Mouse (Mus musculus) MEL (cell line): ENCODE data around the gene Gm8994.

Source experiments
- CTCF ChIP-seq, 3 experiments: IDR thresholded peaks in 2 of 3; conservative IDR thresholded peaks in 1 of 3; 2 replicates each; pipeline ENCODE4 v1.5.1; 2011 to 2012; ENCODE audit warnings: low read length in 3 of 3, low read depth in 2 of 3, mild to moderate bottlenecking in 2 of 3, improper control_type of control experiment in 1 of 3, inconsistent platforms in 1 of 3, mixed read lengths in 1 of 3, moderate library complexity in 1 of 3; ENCODE audit not compliant: control insufficient read depth in 1 of 3, insufficient read depth in 1 of 3, poor library complexity in 1 of 3, severe bottlenecking in 1 of 3
- MAFK ChIP-seq: IDR thresholded peaks from 2 replicates; pipeline ENCODE4 v1.6.1; 2011; ENCODE audit warnings: low read depth, mild to moderate bottlenecking, low read length, improper control_type of control experiment, borderline replicate concordance
- MYC ChIP-seq: IDR thresholded peaks from 2 replicates; pipeline ENCODE4 v1.6.1; 2011; ENCODE audit warnings: low read depth, mild to moderate bottlenecking, low read length, improper control_type of control experiment, moderate library complexity
- POLR2A ChIP-seq, 2 experiments: IDR thresholded peaks; 2 replicates each; pipeline ENCODE4 v1.6.1; 2011 to 2012; ENCODE audit warnings: low read length in 2 of 2, mild to moderate bottlenecking in 2 of 2, control low read depth in 1 of 2, improper control_type of control experiment in 1 of 2, low read depth in 1 of 2, moderate library complexity in 1 of 2; ENCODE audit not compliant: control insufficient read depth in 1 of 2, insufficient read depth in 1 of 2, poor library complexity in 1 of 2
- SIN3A ChIP-seq: IDR thresholded peaks from 2 replicates; pipeline ENCODE4 v1.6.1; 2012; ENCODE audit warnings: low read length, improper control_type of control experiment, inconsistent platforms
- TBP ChIP-seq: IDR thresholded peaks from 2 replicates; pipeline ENCODE4 v1.8.0; 2011; ENCODE audit warnings: low read depth, low read length, improper control_type of control experiment
- UBTF ChIP-seq: IDR thresholded peaks from 2 replicates; pipeline ENCODE4 v1.6.1; 2012; ENCODE audit warnings: low read depth, mild to moderate bottlenecking, inconsistent platforms, low read length, improper control_type of control experiment, moderate library complexity, borderline replicate concordance; ENCODE audit not compliant: insufficient read depth

DNA sequence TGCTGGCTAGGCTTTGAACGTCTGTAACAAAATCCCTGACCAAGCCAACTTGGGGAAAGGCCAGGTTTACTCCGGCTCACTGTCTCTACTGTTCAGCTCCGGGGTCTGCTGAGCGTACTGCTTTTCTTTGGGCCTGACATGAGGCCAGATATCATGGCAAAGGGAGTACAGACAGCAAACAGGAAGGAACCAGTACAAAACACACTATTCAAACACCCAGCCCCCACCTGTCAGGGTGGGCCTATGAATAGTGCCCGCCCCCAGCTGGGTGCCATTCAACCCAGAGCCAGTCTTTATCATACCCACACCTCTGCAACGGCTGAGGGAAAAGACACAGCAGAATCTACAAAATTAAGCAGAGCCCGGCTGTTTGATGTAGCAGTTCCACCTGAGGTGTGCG, 42.8 kb upstream of the Gm8994 start:
- TF ChIP-seq UBTF (no peak), SIN3A (no peak), TBP (no peak), POLR2A (IDR thresholded peaks at IDR 0.05; ENCODE audit: control insufficient read depth in 1 of 2, insufficient read depth in 1 of 2, low read depth in 1 of 2, low read length in 2 of 2, poor library complexity in 1 of 2) (no peak), CTCF (IDR thresholded peaks at IDR 0.05 in 2 of 3, conservative IDR thresholded peaks at IDR 0.05 in 1 of 3; ENCODE audit: control insufficient read depth in 1 of 3, insufficient read depth in 1 of 3, low read depth in 2 of 3, low read length in 3 of 3, poor library complexity in 1 of 3, severe bottlenecking in 1 of 3) (no peak), MYC (no peak), MAFK (no peak)
